Mouse (Mus musculus): Measurements from ENCODE around the gene Aldh9a1.
A peak's percentile ranks its signal among the peaks of the same experiment; 100 is the strongest.
"Not testable (repeated sequence)": the region's sequence is repeated elsewhere in the genome, so short reads cannot be mapped to it uniquely, and the experiment has no call there.

Gene Aldh9a1

DNA sequence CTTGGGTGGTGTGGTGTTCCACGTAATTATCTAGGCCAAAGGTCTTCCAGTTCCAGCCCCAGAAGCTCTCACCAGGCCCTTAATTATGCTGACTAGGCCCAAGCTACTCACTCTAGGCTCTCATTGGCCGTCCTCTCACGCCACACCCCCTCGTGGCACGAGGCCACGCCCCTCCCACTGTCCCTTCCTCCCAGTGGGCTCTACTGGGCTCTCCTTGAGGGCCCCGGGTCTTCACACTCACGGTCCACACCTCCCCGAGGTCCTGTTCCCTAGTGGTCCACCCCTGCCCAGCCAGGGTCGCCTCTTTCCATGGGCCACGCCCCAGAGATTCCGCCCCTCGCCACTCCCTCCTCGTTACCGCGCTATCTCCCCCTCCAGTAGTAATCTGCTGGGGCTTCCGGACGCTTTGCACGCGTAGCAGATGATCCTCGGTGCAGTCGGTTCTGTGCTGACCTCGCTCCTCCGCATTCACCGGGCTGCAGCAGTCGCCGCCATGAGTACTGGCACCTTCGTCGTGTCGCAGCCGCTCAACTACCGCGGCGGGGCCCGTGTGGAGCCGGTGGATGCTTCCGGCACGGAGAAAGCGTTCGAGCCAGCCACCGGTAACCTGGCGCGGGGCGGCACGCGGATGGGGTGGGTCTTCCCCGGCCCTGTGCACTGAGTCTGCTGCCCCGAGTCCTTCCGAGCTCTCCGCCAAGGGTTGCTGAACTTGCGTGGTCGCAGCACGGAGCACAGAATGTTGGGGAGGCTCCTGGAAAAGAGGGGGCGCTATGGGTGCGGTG, at the start of gene Aldh9a1:
Gene Aldh9a1 (plus strand): TSS at position 177 of the 782 bp plus-strand sequence.
- DNase-seq (ENCODE audit: extremely low read depth, insufficient read length, low spot score), result peak; percentile 96

DNA sequence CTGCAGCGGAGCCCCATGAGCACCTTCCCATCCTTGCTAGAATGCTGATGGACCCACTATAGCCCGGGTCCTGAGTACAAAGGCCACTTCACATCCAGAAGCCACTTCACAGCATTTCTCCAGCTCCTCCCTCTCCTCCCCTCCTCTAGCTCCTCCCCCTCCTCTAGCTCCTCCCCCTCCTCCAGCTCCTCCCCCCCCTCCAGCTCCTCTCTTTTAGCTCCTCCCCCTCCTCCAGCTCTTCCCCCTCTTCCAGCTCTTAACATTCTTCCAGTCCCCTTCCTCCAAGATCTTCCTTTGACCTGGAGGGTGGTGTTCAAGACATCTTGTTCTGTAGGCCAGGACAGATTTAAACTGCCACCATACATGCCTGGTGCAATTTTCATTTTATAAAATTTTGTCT, 49.7 kb upstream of the Aldh9a1 start:
- no peak for DNase-seq (ENCODE audit: extremely low read depth, insufficient read length, low spot score)

DNA sequence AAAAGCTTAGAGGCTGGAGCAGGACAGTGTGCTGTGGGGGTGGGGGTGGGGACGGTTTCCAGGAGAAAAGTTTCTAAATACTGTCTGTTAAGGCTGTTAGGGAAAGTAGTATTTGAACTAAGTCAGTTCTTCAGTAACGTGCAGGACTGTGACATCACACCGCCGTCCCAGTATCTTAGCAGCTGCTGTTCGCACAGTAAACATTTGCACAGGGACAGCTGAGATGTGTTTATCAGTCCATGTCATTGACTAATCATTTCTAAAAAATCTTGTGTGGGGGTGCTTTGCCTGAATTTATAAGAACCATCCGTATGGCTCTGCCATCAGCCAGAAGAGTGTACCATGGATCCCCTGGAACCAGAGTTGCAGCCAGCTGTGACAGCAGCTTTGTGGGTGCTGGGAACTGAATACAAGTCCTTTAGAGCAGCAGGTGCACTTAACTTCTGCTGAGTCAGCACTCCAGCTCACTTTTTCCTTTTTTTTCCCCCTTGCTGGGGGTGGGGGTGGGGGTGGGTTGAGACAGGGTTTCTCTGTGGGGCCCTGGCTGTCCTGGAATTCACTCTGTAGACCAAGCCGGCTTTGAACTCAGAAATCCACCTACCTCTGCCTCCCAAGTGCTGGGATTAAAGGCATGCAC, 44.2 kb upstream of the Aldh9a1 start:
- no peak for DNase-seq (ENCODE audit: extremely low read depth, insufficient read length, low spot score)

DNA sequence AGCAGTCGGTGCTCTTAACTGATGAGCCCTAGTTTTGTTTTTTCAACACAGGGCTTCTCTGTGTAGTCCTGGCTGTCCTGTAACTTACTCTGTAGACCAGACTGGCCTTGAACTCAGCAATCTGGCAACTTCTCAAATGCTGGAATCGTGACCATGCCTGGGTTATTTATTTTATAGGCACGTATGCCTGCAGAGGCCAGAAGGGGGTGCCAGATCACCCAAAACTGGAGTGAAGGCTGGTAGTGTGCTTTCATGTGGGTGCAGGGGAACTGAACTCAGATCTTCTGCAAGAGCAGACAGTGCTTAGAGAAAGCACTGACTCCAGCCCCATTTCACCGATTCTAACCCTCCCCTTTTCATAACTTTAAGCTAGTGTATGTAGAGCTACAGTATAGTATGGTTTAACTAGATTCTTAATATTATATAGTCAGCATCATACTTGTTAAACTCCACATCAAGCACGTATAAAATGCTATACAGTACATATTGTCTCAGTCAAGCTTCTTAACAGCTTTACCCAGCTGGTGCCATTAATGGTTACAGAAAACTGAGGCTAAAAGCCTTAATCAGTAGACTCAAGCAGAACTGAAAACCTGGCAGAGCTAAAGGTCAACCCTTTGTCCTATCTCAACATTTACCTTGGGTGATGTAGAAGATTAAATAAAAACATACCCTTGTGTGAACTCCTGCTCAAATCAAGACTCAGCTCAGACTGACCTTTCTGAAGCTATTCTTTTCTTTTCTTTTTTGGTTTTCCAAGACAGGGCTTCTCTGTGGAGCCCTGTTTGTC, 43.1 kb upstream of the Aldh9a1 start:
- peak; percentile 54 for DNase-seq (ENCODE audit: extremely low read depth, insufficient read length, low spot score)

- DNase-seq (ENCODE audit: extremely low read depth, insufficient read length, low spot score), result no peak
Observed at GRCm38 (mm10) chr1:167307674-167308073, 42.1 kb upstream of the Aldh9a1 start.

- peak; percentile 95 for DNase-seq (ENCODE audit: extremely low read depth, insufficient read length, low spot score)
Observed at GRCm38 (mm10) chr1:167308261-167309054, 41.3 kb upstream of the Aldh9a1 start, which contains the start of gene Tmco1. TSS of gene Tmco1 (plus strand) at chr1:167308378.

DNA sequence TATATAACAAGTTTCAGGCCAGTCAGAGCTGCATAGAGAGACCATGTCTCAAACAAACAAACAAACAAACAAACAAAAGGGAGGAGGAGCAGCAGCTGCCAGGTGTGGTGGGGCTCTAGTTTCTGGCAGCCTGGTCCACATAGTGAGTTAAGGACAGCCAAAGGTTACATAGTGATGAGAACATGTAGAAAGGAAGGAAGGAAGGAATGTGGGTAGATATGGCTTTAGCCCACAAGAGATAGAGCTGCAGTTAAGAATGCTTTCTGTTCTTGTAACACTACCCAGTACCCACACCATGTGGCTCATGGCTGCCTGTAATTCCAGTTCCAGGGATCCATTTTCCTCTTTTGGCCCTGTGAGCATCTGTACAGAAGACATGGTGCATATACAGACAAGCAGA, 37.4 kb upstream of the Aldh9a1 start:
- no peak for DNase-seq (ENCODE audit: extremely low read depth, insufficient read length, low spot score)

GRCm38 (mm10) chr1:167313220-167313619, 36.6 kb upstream of the Aldh9a1 start:
- no peak for DNase-seq (ENCODE audit: extremely low read depth, insufficient read length, low spot score)

DNA sequence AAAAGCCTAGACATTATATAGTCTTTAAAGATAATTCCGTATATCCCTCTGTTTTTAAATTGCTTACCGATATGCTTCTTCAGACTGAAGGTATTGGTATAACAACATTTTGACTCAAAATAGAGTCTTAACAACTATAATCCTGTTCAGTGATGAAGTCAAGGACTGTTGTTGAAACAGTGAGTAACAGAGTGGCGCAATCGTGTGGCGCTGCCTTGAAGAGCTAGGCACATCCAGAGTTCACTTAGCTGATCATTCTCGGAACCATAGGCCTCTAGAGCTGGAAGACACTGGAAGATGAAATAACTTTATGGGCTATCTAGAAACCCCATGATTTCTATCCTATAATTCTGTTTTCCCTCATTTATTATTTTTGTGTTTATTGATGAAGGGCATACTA, 28.1 kb upstream of the Aldh9a1 start:
- DNase-seq (ENCODE audit: extremely low read depth, insufficient read length, low spot score), result no peak

GRCm38 (mm10) chr1:167328776-167329175, 21.0 kb upstream of the Aldh9a1 start:
- DNase-seq (ENCODE audit: extremely low read depth, insufficient read length, low spot score), result no peak

- no peak for DNase-seq (ENCODE audit: extremely low read depth, insufficient read length, low spot score)
Observed at GRCm38 (mm10) chr1:167331106-167331505, 18.7 kb upstream of the Aldh9a1 start.

GRCm38 (mm10) chr1:167336398-167336797, 13.4 kb upstream of the Aldh9a1 start:
- DNase-seq (ENCODE audit: extremely low read depth, insufficient read length, low spot score), result no peak

DNA sequence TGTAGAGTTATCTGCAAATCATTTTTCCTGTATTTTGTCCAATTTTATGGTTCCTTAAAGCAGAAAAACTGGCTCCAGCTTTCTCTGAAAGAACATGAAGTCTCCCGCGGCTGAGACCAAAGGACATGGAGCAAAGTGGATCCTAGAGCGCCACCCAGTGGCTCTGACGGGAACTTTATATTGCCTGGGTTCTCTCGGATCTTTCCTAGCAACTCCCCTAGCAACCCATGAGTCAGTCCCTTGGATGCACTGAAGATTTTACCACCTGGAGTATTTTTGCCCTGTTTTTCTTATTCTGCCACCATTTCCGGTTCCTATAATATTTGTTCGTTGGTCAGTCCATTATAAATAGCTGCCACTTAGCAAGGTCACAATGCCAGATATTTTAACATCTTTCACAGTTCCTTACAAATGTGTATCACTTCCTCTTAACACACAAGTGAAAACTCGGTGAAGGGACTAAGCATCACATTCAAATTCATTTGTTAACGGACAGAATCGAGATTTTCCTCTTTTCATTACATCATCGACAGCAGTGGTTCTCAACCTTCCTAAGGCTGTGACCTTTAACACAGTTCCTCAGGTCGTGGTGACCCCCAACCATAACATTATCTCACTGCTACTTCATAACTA, 12.2 kb upstream of the Aldh9a1 start:
- DNase-seq (ENCODE audit: extremely low read depth, insufficient read length, low spot score), result peak; percentile 55

DNA sequence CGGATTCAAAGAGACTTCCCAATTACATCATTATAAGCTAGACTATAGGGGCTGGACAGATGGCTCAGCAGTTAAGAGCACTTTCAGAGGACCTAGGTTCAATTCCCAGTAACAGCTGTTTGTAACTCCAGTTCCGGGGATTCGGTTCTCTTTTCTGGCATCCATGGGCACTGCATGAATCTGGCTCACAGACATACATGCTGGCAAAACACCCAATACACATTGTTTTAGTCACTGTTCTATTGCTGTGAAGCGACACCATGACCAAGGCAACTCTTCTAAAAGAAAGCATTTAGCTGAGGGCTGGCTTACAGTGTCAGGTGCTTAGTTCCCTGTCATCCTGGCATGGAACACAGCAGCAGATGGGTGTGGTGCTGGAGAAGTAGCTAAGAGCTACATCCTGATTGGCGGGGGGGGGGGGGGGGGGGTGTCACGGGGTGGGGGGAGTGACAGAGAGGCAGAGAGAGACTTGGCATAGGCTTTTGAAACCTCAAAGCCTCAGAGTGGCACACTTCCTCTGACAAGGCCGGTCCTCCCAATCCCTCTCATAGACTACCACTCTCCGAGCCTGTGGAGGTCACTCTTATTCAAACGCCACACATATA, 10.5 kb upstream of the Aldh9a1 start:
- DNase-seq (ENCODE audit: extremely low read depth, insufficient read length, low spot score), result peak; percentile 17

DNA sequence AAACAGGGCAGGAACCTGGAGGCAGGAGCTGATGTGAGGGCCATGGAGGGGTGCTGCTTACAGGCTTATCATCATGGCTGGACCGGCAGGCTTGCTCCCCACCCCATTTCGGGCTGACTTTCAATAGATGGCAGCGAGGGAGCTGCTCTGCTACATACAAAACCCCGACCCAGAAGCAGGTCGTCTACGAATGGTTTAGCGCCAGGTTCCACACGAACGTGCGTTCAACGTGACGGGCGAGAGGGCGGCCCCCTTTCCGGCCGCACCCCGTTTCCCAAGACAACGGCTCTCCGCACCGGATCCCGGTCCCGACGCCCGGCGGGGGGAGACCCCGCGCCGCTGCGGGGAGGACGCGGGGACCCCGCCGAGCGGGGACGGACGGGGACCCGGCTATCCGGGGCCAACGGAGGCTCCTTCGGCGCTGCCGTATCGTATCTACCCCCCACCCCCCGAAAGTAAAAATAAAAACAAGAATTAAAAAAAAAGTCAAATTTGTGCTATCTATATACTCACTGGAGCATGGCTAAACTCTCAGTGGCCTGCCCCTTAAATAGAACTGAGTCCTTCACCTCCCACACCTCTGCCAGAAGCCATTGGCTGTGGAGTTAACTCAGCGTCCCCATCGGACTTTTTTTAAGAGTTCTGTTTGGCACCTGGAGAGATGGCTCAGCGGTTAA, 9.5 kb upstream of the Aldh9a1 start:
- DNase-seq (ENCODE audit: extremely low read depth, insufficient read length, low spot score), result no peak

GRCm38 (mm10) chr1:167340910-167341528, 8.8 kb upstream of the Aldh9a1 start:
- no peak for DNase-seq (ENCODE audit: extremely low read depth, insufficient read length, low spot score)

GRCm38 (mm10) chr1:167342831-167343230, 7.0 kb upstream of the Aldh9a1 start:
- DNase-seq (ENCODE audit: extremely low read depth, insufficient read length, low spot score), result no peak

- DNase-seq (ENCODE audit: extremely low read depth, insufficient read length, low spot score), result not testable (repeated sequence)
Observed at GRCm38 (mm10) chr1:167345994-167346520, 3.7 kb upstream of the Aldh9a1 start.
